ENCODE assay signal across 32 mouse cellular contexts in genomic region chr3:54210112-54210511, GRCm38 (mm10). TPM values are rescaled to one million over a fixed set of nuclear protein-coding genes. Genes with fewer than 3 reads are reported as not detected.
DNase-seq lines count a peak whose midpoint lies in the region; ATAC-seq and TF ChIP-seq lines count a peak whose summit lies in the region.
"Had no signal": no experiment of that assay in that cellular context is flagged by ENCODE, and none has a peak within 500 bp of the region (broad histone marks: within the 10 kb centered on the region; RNA-seq: fewer than 3 reads in every experiment).

No protein-coding gene starts in this region.

- no peaks in the 10 kb centered on the region for H3K9me3 ChIP-seq in kidney, embryonic 15.5 days (replicated peaks)
- H3K9me3 ChIP-seq in midbrain, postnatal 0 days (ENCODE audit: low read length) = no peaks in the 10 kb centered on the region
- H3K9me3 ChIP-seq: embryonic facial prominence, embryonic 13.5 days; forebrain, embryonic 12.5 days; heart, embryonic 13.5 days; hindbrain, embryonic 15.5 days; limb, embryonic 13.5 days; midbrain, embryonic 12.5 days had no signal

- H3K27me3 ChIP-seq in kidney, embryonic 15.5 days = no peaks in the 10 kb centered on the region
- H3K27me3 ChIP-seq in midbrain, postnatal 0 days (ENCODE audit: insufficient read depth, low read length) = no peaks in the 10 kb centered on the region
- H3K27me3 ChIP-seq: embryonic facial prominence, embryonic 13.5 days; forebrain, embryonic 12.5 days; heart, embryonic 13.5 days; hindbrain, embryonic 15.5 days; limb, embryonic 13.5 days; megakaryocyte, embryonic 14.5 days; midbrain, embryonic 12.5 days had no signal

- H3K4me1 ChIP-seq in kidney, embryonic 15.5 days = no peaks in the 10 kb centered on the region
- H3K4me1 ChIP-seq in midbrain, postnatal 0 days (ENCODE audit: insufficient read depth, low read length) = no peaks in the 10 kb centered on the region
- H3K4me1 ChIP-seq: embryonic facial prominence, embryonic 13.5 days; forebrain, embryonic 12.5 days; heart, embryonic 13.5 days; hindbrain, embryonic 15.5 days; limb, embryonic 13.5 days; megakaryocyte, embryonic 14.5 days; midbrain, embryonic 12.5 days had no signal

- H3K27ac ChIP-seq in kidney, embryonic 15.5 days = no peak overlapping the region
- H3K27ac ChIP-seq in midbrain, postnatal 0 days (ENCODE audit: low read depth, low read length) = no peak overlapping the region
- H3K27ac ChIP-seq: embryonic facial prominence, embryonic 13.5 days; forebrain, embryonic 12.5 days; gastrocnemius, adult 2 months; heart, adult 2 months; heart, embryonic 13.5 days; hindbrain, embryonic 15.5 days; kidney, postnatal 0 days; limb, embryonic 13.5 days; midbrain, embryonic 12.5 days had no signal

- no peak overlapping the region for H3K4me3 ChIP-seq in kidney, embryonic 15.5 days (replicated peaks)
- no peak overlapping the region for H3K4me3 ChIP-seq in midbrain, postnatal 0 days (ENCODE audit: low read depth, low read length)
- H3K4me3 ChIP-seq: embryonic facial prominence, embryonic 13.5 days; forebrain, embryonic 12.5 days; gastrocnemius, adult 2 months; heart, adult 2 months; heart, embryonic 13.5 days; hindbrain, embryonic 15.5 days; limb, embryonic 13.5 days; midbrain, embryonic 12.5 days had no signal

- no peak overlapping the region for H3K9ac ChIP-seq in kidney, embryonic 15.5 days
- H3K9ac ChIP-seq in midbrain, postnatal 0 days (replicated peaks; ENCODE audit: low read length, poor library complexity, severe bottlenecking) = no peak overlapping the region
- H3K9ac ChIP-seq: embryonic facial prominence, embryonic 13.5 days; forebrain, embryonic 12.5 days; forebrain, postnatal 0 days; heart, embryonic 13.5 days; hindbrain, embryonic 15.5 days; limb, embryonic 13.5 days; midbrain, embryonic 12.5 days had no signal

- no peak for TF ChIP-seq CTCF in midbrain, postnatal 0 days (IDR thresholded peaks at IDR 0.05)

- H3K36me3 ChIP-seq in kidney, embryonic 15.5 days = no peaks in the 10 kb centered on the region
- H3K36me3 ChIP-seq in midbrain, postnatal 0 days (ENCODE audit: insufficient read depth, low read length) = no peaks in the 10 kb centered on the region
- H3K36me3 ChIP-seq: embryonic facial prominence, embryonic 13.5 days; forebrain, embryonic 12.5 days; heart, embryonic 13.5 days; hindbrain, embryonic 15.5 days; limb, embryonic 13.5 days; midbrain, embryonic 12.5 days had no signal

- no peak overlapping the region for H3K4me2 ChIP-seq in kidney, embryonic 15.5 days
- H3K4me2 ChIP-seq in midbrain, postnatal 0 days (ENCODE audit: low read depth, low read length, poor library complexity, severe bottlenecking) = no peak overlapping the region
- H3K4me2 ChIP-seq: embryonic facial prominence, embryonic 13.5 days; forebrain, embryonic 12.5 days; heart, embryonic 13.5 days; hindbrain, embryonic 15.5 days; limb, embryonic 13.5 days; liver, embryonic 11.5 days; midbrain, embryonic 12.5 days had no signal

- peak; percentile 63 to 81 for DNase-seq in layer of hippocampus, adult 18-20 months (ENCODE audit: low spot score in 2 of 2)
- no peak for DNase-seq in layer of hippocampus, postnatal 10 days (ENCODE audit: low spot score in 2 of 2)
- peak; percentile 20 to 47 for DNase-seq in right cerebral cortex, postnatal 36 days (ENCODE audit: low spot score in 2 of 2)
- DNase-seq in right cerebral cortex, postnatal 14 days = no peak
- peak; percentile 44 for DNase-seq in layer of hippocampus, adult 9-10 months (ENCODE audit: low spot score)
- DNase-seq in telencephalon, adult 2 months (ENCODE audit: low read depth, low spot score) = peak; percentile 78
- no peak for DNase-seq in midbrain, postnatal 0 days (ENCODE audit: low spot score)
- DNase-seq: adrenal gland, postnatal 14 days; cerebellum, adult 11-12 months; cerebellum, postnatal 10 days; forebrain, postnatal 0 days; gastrocnemius, adult 2 months; gastrocnemius, postnatal 36 days; heart, adult 2 months; heart, postnatal 10 days; kidney, adult 2 months; kidney, postnatal 4 days; lung, postnatal 36 days had no signal

- no peak for ATAC-seq in kidney, embryonic 15.5 days (replicated peaks; ENCODE audit: low FRiP score)
- ATAC-seq in midbrain, postnatal 0 days (ENCODE audit: low FRiP score) = no peak
- ATAC-seq: CD4-positive, CD25-positive, alpha-beta regulatory T cell, adult 4 months; forebrain, postnatal 0 days had no signal

- 62% methylated on average over 3 of the region's 3 CpGs for WGBS in kidney, embryonic 15.5 days
- 71% methylated on average over 3 of the region's 3 CpGs for WGBS in midbrain, postnatal 0 days

RNA-seq across cellular contexts. Expression of gene Trpc4, which starts 54.3 kb away (rescaled TPM):
- 10 to 100 TPM; 59.4 to 62.1 TPM for total RNA-seq in layer of hippocampus, adult 18-20 months (2021)
- total RNA-seq in layer of hippocampus, postnatal 10 days (2021) = 10 to 100 TPM; 58.7 to 59.8 TPM
- 0.62 and 1.1 TPM in 2 replicates for polyA plus RNA-seq in kidney, embryonic 15.5 days (2015; fragmentation: Nextera tagmentation; extraction: Ambion mirVana)
- 7.3 and 7.7 TPM in 2 replicates for total RNA-seq in midbrain, postnatal 0 days (2014; rRNA removed)
- polyA plus RNA-seq in midbrain, postnatal 0 days (2015; fragmentation: Nextera tagmentation; extraction: Ambion mirVana) = 3.9 TPM in 2 replicates
- total RNA-seq: common myeloid progenitor, adult 5-6 weeks; hematopoietic stem cell, adult 5-6 weeks; monocyte, adult 5-6 weeks had no signal

Comparison
In these comparisons a context has a peak if more than half of its experiments do, and no peak if none do; other contexts are left out.
1. DNase-seq: peak in layer of hippocampus, adult 18-20 months (2 of 2), right cerebral cortex, postnatal 36 days (2 of 2), layer of hippocampus, adult 9-10 months (single experiment) and telencephalon, adult 2 months (single experiment); none in layer of hippocampus, postnatal 10 days (0 of 2), right cerebral cortex, postnatal 14 days (single experiment) and midbrain, postnatal 0 days (single experiment).